In genomic region chr14:20233016-20233980, GRCm38 (mm10) we compare ENCODE assay signal across 16 mouse cellular contexts. TPM values are rescaled to one million over a fixed set of nuclear protein-coding genes. Genes with fewer than 3 reads are reported as not detected.
DNase-seq lines count a peak whose midpoint lies in the region; ATAC-seq lines count a peak whose summit lies in the region.
"Had no signal": no experiment of that assay in that cellular context is flagged by ENCODE, and none has a peak within 500 bp of the region (broad histone marks: within the 10 kb centered on the region; RNA-seq: fewer than 3 reads in every experiment).

No protein-coding gene starts in this region.

- no peaks in the 10 kb centered on the region for H3K27me3 ChIP-seq in embryonic facial prominence, embryonic 14.5 days (replicated peaks; ENCODE audit: control insufficient read depth, insufficient read depth, low read length)
- no peaks in the 10 kb centered on the region for H3K27me3 ChIP-seq in embryonic facial prominence, embryonic 10.5 days (replicated peaks; ENCODE audit: low read depth, poor library complexity, severe bottlenecking)
- H3K27me3 ChIP-seq in lung, embryonic 15.5 days = no peaks in the 10 kb centered on the region
- H3K27me3 ChIP-seq: heart, embryonic 13.5 days; liver, embryonic 13.5 days had no signal

- peak; percentile 50; the same call in 1 of the 2 replicates for ATAC-seq in embryonic facial prominence, embryonic 14.5 days (ENCODE audit: low read depth)
- ATAC-seq in lung, embryonic 15.5 days (ENCODE audit: borderline replicate concordance, extremely low read depth, low FRiP score, low TSS enrichment) = peak; percentile 93
- ATAC-seq: CD4-positive, CD25-positive, alpha-beta regulatory T cell, adult 4 months; forebrain, embryonic 14.5 days; midbrain, embryonic 16.5 days had no signal

- H3K4me3 ChIP-seq in embryonic facial prominence, embryonic 14.5 days (ENCODE audit: low read depth, low read length) = no peak overlapping the region
- no peak overlapping the region for H3K4me3 ChIP-seq in embryonic facial prominence, embryonic 10.5 days
- no peak overlapping the region for H3K4me3 ChIP-seq in lung, embryonic 15.5 days
- H3K4me3 ChIP-seq: heart, embryonic 13.5 days; liver, embryonic 13.5 days had no signal

- H3K36me3 ChIP-seq in embryonic facial prominence, embryonic 14.5 days (ENCODE audit: control insufficient read depth, insufficient read depth, low read length) = no peaks in the 10 kb centered on the region
- no peaks in the 10 kb centered on the region for H3K36me3 ChIP-seq in embryonic facial prominence, embryonic 10.5 days (replicated peaks)
- no peaks in the 10 kb centered on the region for H3K36me3 ChIP-seq in lung, embryonic 15.5 days
- H3K36me3 ChIP-seq: heart, embryonic 13.5 days; liver, embryonic 13.5 days had no signal

- H3K9me3 ChIP-seq in embryonic facial prominence, embryonic 14.5 days (ENCODE audit: control insufficient read depth, low read length) = no peaks in the 10 kb centered on the region
- no peaks in the 10 kb centered on the region for H3K9me3 ChIP-seq in embryonic facial prominence, embryonic 10.5 days
- no peaks in the 10 kb centered on the region for H3K9me3 ChIP-seq in lung, embryonic 15.5 days
- H3K9me3 ChIP-seq: heart, embryonic 13.5 days; liver, embryonic 13.5 days had no signal

- no peak for DNase-seq in embryonic facial prominence, embryonic 14.5 days (ENCODE audit: low spot score)
- DNase-seq in embryonic facial prominence, embryonic 10.5 days (ENCODE audit: low spot score) = no peak
- DNase-seq in kidney, adult 11 months = peak; percentile 61
- DNase-seq in kidney, adult 18-20 months = no peak
- no peak for DNase-seq in lung, postnatal 25 days (ENCODE audit: low spot score)
- peak; percentile 32 to 68 for DNase-seq in lung, postnatal 4 days
- no peak for DNase-seq in cerebellum, adult 8-10 months
- DNase-seq: cerebellum, adult 9-10 months; embryo, embryonic 11 days; liver, embryonic 13.5 days had no signal

- no peaks in the 10 kb centered on the region for H3K4me1 ChIP-seq in embryonic facial prominence, embryonic 14.5 days (ENCODE audit: control insufficient read depth, insufficient read depth, low read length)
- 0 out of 2 replicates have a peak, but pooled peaks cover 3% of the 10 kb centered on the region for H3K4me1 ChIP-seq in embryonic facial prominence, embryonic 10.5 days
- no peaks in the 10 kb centered on the region for H3K4me1 ChIP-seq in lung, embryonic 15.5 days
- H3K4me1 ChIP-seq: heart, embryonic 13.5 days had no signal

- no peak overlapping the region for H3K27ac ChIP-seq in embryonic facial prominence, embryonic 14.5 days (replicated peaks; ENCODE audit: low read depth, low read length)
- no peak overlapping the region for H3K27ac ChIP-seq in embryonic facial prominence, embryonic 10.5 days (replicated peaks)
- H3K27ac ChIP-seq in lung, embryonic 15.5 days = peak overlapping the region; percentile 87
- H3K27ac ChIP-seq: heart, embryonic 13.5 days; hindbrain, embryonic 14.5 days; liver, embryonic 13.5 days had no signal

- WGBS in embryonic facial prominence, embryonic 14.5 days = 62% methylated on average over 11 of the region's 11 CpGs
- 71% methylated on average over 11 of the region's 11 CpGs for WGBS in embryonic facial prominence, embryonic 10.5 days
- WGBS in lung, embryonic 15.5 days = 51% methylated on average over 11 of the region's 11 CpGs

- H3K4me2 ChIP-seq in embryonic facial prominence, embryonic 14.5 days (ENCODE audit: low read depth, low read length) = no peak overlapping the region
- H3K4me2 ChIP-seq in lung, embryonic 15.5 days = no peak overlapping the region
- H3K4me2 ChIP-seq: heart, embryonic 13.5 days; hindbrain, embryonic 14.5 days; liver, embryonic 13.5 days had no signal

- H3K9ac ChIP-seq in embryonic facial prominence, embryonic 14.5 days (ENCODE audit: low read depth, low read length) = no peak overlapping the region
- H3K9ac ChIP-seq in lung, embryonic 15.5 days = no peak overlapping the region
- H3K9ac ChIP-seq: heart, embryonic 13.5 days; hindbrain, embryonic 14.5 days; liver, embryonic 13.5 days had no signal

RNA-seq across cellular contexts. Expression of gene Kcnk16, which starts 35.7 kb away (rescaled TPM):
- polyA plus RNA-seq in embryonic facial prominence, embryonic 14.5 days (2014; fragmentation: Nextera tagmentation; extraction: Ambion mirVana) = 0.47 and 0.54 TPM in 2 replicates
- polyA plus RNA-seq in embryonic facial prominence, embryonic 10.5 days (2016; fragmentation: Nextera tagmentation; extraction: Ambion mirVana) = 0.32 TPM in 1 of 2 replicates, not detected in the other
- polyA plus RNA-seq in lung, embryonic 15.5 days (2015; fragmentation: Nextera tagmentation; extraction: Ambion mirVana) = 1.3 and 3.0 TPM in 2 replicates
- polyA plus RNA-seq: CD4-positive, CD25-positive, alpha-beta regulatory T cell, adult 4 months; forebrain, embryonic 14.5 days; hindbrain, embryonic 14.5 days; midbrain, embryonic 16.5 days had no signal

RNA-seq across cellular contexts. Expression of gene Kcnk5, which starts 51.7 kb away (rescaled TPM):
- polyA plus RNA-seq in embryonic facial prominence, embryonic 14.5 days (2014; fragmentation: Nextera tagmentation; extraction: Ambion mirVana) = 4.4 and 4.9 TPM in 2 replicates
- polyA plus RNA-seq in embryonic facial prominence, embryonic 10.5 days (2016; fragmentation: Nextera tagmentation; extraction: Ambion mirVana) = 9.3 and 10.7 TPM in 2 replicates
- polyA plus RNA-seq in lung, embryonic 15.5 days (2015; fragmentation: Nextera tagmentation; extraction: Ambion mirVana) = 12.3 and 12.5 TPM in 2 replicates

Comparison
In these comparisons a context has a peak if more than half of its experiments do, and no peak if none do; other contexts are left out.
1. DNase-seq: peak in kidney, adult 11 months (single experiment) and lung, postnatal 4 days (2 of 2); none in embryonic facial prominence, embryonic 14.5 days (single experiment), embryonic facial prominence, embryonic 10.5 days (single experiment), kidney, adult 18-20 months (single experiment), lung, postnatal 25 days (single experiment) and cerebellum, adult 8-10 months (single experiment).